Mouse (Mus musculus) spleen, adult 2 months (tissue): ENCODE measurements around the gene Slc9a9.

Experiments used
- CTCF ChIP-seq: fragments of 200-500 bp; IDR thresholded peaks from 2 replicates; pipeline ENCODE4 v1.5.1; 2011; ENCODE audit warnings: mild to moderate bottlenecking, inconsistent platforms; ENCODE audit not compliant: insufficient read depth, insufficient read length, insufficient replicate concordance; ENCODE audit errors: extremely low read depth
- POLR2A ChIP-seq: fragments of 200-500 bp; IDR thresholded peaks from 2 replicates; pipeline ENCODE4 v1.6.1; 2011; ENCODE audit warnings: low read depth, low read length, inconsistent platforms

DNA sequence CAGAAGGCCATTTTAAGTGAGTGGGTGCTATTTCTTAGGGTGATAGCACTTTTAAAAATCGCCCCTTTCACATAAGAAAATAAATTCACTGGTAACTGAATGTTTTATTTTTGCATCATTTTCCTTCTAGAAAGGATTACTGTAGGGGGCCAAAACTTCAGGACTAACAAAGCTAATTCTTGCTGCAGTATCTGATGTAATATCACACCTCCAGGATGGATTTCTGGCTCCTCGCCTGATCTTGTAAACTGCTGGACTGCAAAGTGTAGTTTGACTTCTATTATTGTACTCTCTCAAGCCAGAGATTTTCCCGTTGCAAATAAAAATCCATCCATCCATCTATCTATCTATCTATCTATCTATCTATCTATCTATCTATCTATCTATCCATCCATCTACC lies 174.5 kb downstream of the Slc9a9 start:
- TF ChIP-seq POLR2A (no peak), CTCF (no peak)
